Mouse (Mus musculus): ENCODE measurements around the gene Tmem145. TPM values are rescaled to one million over a fixed set of nuclear protein-coding genes. Genes with fewer than 3 reads are reported as not detected.

The Tmem145 gene
- polyA plus RNA-seq, 1 experiment: 0.21 TPM

DNA sequence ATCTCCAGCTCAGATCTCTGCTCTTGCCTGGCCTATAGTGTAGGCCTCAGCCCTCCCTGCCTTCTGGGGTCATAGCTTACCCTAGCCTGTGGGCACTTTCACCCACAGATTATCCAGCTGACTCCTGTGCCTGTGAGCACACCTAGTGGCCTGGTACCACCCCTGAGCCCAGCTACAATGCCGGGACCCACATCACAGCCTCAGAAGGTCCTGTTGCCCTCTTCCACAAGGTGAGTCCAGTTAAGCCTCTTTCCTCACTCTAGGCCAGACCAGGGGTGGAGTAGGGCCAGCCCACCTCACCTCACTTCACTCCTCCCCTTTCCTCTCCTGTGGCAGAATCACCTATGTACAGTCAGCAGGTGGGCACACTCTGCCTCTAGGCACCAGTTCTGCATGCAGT lies 15.4 kb upstream of the Tmem145 start:
- no peak for DNase-seq (ENCODE audit: low read depth, low spot score)
- 91% methylated on average over 1 of the region's 1 CpGs for WGBS

DNA sequence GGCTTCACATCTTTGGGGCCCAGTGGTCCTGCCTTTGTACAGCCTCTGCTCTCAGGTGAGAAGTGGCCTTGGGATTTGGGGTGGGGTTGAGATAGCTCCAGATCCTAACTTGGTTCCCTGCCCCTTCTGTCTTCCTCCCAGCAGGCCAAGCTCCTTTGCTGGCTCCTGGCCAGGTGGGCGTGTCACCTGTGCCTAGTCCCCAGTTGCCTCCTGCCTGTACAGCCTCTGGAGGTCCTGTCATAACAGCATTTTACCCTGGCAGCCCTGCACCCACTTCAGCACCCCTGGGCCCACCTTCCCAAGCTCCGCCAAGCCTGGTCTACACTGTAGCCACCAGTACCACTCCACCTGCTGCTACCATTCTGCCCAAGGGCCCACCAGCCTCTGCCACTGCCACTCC lies 15.0 kb upstream of the Tmem145 start:
- DNase-seq (ENCODE audit: low read depth, low spot score): no peak
- WGBS: 56% methylated on average over 2 of the region's 2 CpGs

GRCm38 (mm10) chr7:25292107-25292506 lies 13.8 kb upstream of the Tmem145 start:
- no peak for DNase-seq (ENCODE audit: low read depth, low spot score)
- 46% methylated on average over 7 of the region's 7 CpGs for WGBS

DNA sequence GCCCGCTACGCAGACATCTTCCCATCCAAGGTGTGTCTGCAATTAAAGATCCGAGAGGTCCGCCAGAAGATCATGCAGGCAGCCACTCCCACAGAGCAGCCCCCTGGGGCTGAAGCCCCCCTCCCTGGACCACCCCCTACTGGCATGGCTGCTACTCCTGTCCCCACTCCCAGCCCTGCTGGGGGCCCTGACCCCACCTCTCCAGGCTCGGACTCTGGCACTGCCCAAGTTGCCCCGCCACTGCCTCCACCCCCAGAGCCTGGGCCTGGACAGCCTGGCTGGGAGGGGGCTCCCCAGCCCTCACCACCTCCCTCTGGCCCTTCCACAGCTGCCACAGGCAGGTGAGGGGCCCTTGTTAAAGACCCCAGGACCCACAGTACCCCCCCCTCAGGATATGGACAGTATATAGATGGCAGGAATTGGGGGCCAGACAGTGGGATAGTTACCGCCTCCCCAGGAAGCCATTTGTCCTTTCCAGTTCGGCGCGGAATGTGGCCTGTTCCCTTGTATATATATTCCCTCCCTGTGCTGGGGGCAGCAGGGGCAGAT lies 12.6 kb upstream of the Tmem145 start:
- 81% methylated on average over 10 of the region's 10 CpGs for WGBS
- DNase-seq (ENCODE audit: low read depth, low spot score): no peak

DNA sequence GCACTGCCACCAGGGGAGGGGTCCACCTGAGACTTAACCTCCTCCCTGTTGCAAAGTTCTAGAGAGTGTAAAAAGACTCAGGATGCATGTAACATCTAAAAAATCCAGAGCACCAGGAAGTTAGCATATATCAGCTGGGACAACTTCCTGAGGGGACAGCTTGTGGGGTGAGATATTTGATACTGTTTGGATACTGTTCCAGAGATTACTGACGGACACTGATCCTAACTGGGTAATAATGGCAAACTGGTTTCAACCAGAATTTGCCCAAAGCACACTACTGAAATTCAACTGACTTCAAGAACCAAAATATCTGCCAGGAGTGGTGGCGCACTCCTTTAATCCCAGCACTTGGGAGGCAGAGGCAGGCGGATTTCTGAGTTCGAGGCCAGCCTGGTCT lies 11.4 kb upstream of the Tmem145 start:
- WGBS: 85% methylated on average over 4 of the region's 4 CpGs
- DNase-seq (ENCODE audit: low read depth, low spot score): no peak

GRCm38 (mm10) chr7:25294960-25295722 lies 10.8 kb upstream of the Tmem145 start:
- 81% methylated on average over 12 of the region's 12 CpGs for WGBS

GRCm38 (mm10) chr7:25296945-25297453 lies 8.9 kb upstream of the Tmem145 start:
- WGBS: 2% methylated on average over 21 of the region's 21 CpGs
- no peak for DNase-seq (ENCODE audit: low read depth, low spot score)

More at GRCm38 (mm10) chr7:25294960-25295722, 10.8 kb upstream of the Tmem145 start:
- no peak for DNase-seq (ENCODE audit: low read depth, low spot score)

GRCm38 (mm10) chr7:25297454-25298325 lies 8.2 kb upstream of the Tmem145 start, which contains the start of gene Pafah1b3:
Gene Pafah1b3 (minus strand): TSS chr7:25297986.
- under 1% methylated on average over 52 of the region's 52 CpGs for WGBS

DNA sequence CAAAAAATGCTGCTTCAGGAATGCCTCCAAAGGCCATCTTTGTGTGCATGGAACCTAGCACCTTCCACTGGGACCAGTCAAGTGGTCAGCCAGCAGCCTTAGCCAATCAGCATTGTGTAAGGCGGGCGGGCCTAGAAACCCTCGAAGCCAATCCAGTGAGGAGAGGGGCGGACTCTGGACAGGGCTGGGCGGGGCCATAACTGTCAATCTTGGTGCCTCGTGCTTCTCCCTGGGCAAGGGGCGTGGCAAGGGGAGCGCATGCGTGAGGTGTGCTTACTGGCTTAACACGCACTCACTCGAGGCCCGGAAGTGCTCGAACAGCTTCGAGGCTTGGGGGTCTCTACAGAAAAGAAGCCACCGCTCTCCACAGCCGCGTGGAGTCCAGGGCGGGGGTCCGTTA lies 4.8 kb upstream of the Tmem145 start, which contains the start of gene Prr19:
Gene Prr19 (plus strand): TSS at position 349 of the 400 bp plus-strand sequence.
- 65% methylated on average over 19 of the region's 19 CpGs for WGBS
- DNase-seq (ENCODE audit: low read depth, low spot score): no peak

More at GRCm38 (mm10) chr7:25297454-25298325, 8.2 kb upstream of the Tmem145 start, which contains the start of gene Pafah1b3:
- DNase-seq (ENCODE audit: low read depth, low spot score): no peak

DNA sequence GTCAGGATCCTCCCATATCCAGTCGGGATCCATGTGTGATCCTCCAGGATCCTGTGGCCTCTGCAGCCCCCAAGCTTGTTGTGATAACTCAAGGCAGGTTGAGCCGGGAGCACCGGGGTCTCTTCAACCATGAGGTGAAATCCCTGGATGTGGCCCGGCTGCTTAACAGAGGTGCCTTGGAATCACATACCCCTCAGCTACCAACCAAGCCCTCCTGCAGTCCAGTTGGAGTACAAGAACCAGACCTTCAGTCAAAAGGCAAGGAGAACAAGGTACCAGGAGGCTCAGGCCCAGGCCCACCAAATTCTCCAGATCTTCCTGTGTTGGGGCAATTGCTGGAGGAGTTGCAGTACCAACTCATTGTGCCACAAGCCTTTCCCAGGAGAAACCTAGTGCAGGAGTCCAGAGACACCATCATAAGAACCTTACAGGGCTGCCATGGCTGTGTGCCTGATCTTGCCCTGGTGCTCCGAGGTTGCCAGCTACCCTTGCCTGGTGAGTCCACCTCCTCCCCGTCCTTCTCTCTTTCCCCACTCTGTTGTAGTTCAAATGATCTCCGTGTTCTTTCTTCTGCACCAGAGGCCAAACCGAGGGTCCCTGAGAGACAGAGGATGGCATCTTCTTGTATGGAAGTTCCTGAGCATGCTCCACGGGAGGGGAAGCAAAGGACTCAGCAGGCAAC lies 2.8 kb upstream of the Tmem145 start:
- no peak for DNase-seq (ENCODE audit: low read depth, low spot score)
- WGBS: 66% methylated on average over 9 of the region's 9 CpGs

GRCm38 (mm10) chr7:25303685-25304006 lies 2.3 kb upstream of the Tmem145 start:
- 71% methylated on average over 3 of the region's 3 CpGs for WGBS
- no peak for DNase-seq (ENCODE audit: low read depth, low spot score)

DNA sequence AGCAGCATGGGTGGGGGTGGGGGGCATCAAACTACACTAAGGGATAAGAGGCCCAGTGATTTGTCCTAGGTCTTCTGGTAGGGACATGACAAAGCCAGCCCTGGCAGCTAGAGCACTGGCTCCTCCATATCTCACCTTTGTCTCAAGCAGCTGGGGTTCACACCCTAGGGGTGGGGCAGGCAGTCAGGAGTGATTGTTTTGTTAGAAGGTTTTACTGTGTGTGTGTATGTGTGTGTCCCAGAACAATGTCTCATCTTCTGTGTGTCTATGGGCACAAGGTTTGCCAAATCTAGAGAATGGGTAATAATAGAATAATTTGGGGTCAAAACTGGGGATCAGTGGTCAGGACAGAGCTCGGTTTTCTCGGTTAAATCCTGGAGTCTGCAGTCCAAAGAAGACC lies 425 bp upstream of the Tmem145 start:
- DNase-seq (ENCODE audit: low read depth, low spot score): no peak
- 0% methylated on average over 2 of the region's 2 CpGs for WGBS

DNA sequence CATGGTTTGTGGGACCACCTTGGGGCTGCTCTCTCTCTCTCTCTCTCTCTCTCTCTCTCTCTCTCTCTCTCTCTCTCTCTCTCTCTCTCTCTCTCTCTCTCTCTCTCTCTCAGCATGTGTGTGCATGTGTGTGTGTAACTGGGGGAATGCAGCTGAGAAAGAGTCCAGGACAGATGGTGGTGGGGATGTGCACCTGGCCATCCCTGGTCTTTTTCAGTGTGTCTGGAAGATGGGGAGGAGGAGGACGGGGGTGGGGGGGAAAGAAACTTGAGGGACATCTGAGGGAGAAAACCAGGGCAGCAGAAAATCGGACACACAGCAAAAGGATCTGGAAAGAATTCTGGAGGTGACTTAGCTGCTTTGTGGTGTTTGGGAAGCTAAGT lies 699 bp downstream of the Tmem145 start:
- no peak for DNase-seq (ENCODE audit: low read depth, low spot score)
- 27% methylated on average over 2 of the region's 2 CpGs for WGBS

DNA sequence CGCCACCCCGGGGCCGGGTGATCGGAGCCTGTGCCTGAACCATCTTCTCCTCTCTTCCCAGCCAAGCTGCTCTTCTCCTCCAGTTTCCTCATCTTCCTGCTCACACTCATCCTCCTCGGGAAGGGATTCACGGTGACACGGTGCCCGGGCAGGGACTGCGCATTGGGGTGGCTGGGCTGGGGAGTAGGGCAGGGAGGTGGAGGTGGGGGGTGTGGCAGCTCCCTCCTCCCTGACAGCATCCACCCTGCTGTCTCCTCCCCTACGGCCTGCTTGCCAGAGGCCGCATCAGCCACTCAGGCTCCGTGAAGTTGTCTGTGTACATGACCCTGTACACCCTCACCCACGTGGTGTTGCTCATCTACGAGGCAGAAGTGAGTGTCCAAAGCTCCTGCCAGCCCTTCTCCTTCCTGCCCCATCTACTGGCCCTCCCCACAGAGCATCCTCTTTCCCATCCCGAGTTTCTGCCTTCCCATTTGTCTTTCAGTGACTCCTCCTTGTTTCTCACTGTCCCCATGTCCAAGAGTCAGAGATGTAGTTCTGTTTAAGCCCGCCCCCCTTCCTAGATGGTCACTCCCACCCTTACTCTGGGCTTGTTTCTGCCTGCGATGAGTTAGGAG lies 2.9 kb downstream of the Tmem145 start:
- DNase-seq (ENCODE audit: low read depth, low spot score): no peak
- WGBS: 46% methylated on average over 17 of the region's 17 CpGs

- no peak for DNase-seq (ENCODE audit: low read depth, low spot score)
Measured at GRCm38 (mm10) chr7:25309425-25309824, 3.5 kb downstream of the Tmem145 start.

DNA sequence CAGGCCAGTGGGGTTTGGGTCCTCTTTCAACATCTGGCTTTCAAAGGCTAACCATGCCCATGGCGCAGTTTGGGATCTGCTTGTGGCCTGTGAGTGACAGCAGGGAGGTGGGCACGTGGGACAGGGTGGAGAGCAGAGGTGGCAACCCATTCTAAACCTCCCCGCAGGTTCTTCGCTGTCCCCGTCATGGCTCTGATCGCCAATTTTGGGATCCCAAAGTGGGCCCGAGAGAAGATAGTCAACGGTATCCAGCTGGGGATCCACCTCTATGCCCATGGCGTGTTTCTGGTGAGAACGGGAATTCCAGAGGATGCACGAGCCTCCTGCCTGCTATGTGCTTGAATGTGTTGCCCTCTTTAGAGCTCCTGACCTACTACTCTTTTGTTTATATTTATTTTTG lies 5.3 kb downstream of the Tmem145 start:
- WGBS: 75% methylated on average over 11 of the region's 11 CpGs
- no peak for DNase-seq (ENCODE audit: low read depth, low spot score)

More at GRCm38 (mm10) chr7:25309425-25309824, 3.5 kb downstream of the Tmem145 start:
- WGBS: 83% methylated on average over 9 of the region's 9 CpGs

GRCm38 (mm10) chr7:25313325-25313724 lies 7.4 kb downstream of the Tmem145 start:
- DNase-seq (ENCODE audit: low read depth, low spot score): no peak
- 35% methylated on average over 7 of the region's 7 CpGs for WGBS

DNA sequence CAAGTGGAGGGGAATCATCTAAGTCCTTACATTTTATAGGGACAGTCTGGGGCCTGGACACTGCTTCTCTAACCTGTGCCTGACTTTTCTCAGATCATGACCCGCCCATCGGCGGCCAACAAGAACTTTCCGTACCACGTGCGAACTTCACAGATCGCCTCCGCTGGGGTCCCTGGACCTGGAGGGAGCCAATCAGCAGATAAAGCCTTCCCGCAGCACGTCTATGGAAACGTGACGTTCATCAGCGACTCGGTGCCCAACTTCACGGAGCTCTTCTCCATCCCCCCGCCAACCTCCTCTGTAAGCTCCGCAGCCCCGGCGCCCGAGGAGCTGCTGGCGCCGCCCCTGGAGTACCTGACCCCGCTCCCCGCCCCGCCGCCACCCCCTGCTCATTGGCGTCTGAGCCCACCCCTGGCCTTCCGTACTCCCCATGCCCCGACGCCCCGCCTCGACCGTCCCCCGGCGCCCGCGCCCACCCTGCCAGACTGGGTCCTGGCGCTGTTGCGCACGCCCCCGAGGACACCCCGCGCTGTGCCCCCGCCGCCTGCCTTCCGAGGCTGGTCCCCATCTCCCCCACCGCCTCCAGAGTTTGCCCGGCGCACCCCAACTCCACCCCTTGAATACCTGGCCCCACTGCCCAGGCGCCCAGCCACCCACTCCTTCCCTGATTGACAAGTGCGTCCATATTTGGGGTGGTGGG lies 8.8 kb downstream of the Tmem145 start:
- 5% methylated on average over 49 of the region's 51 CpGs for WGBS
- DNase-seq (ENCODE audit: low read depth, low spot score): no peak
